Mouse (Mus musculus) olfactory bulb, adult 2 months (tissue): ENCODE results near the gene Trpm3.

Source experiments
- CTCF ChIP-seq: fragments of 200-500 bp; IDR thresholded peaks from 2 replicates; pipeline ENCODE4 v1.5.1; 2012; ENCODE audit warnings: low read depth, mild to moderate bottlenecking, low read length, moderate library complexity; ENCODE audit not compliant: insufficient read depth
- POLR2A ChIP-seq: fragments of 200-500 bp; IDR thresholded peaks from 2 replicates; pipeline ENCODE4 v1.6.1; 2012; ENCODE audit warnings: mild to moderate bottlenecking, low read depth, low read length, moderate library complexity; ENCODE audit not compliant: insufficient read depth

GRCm38 (mm10) chr19:22965470-22965869 is 826.6 kb downstream of the Trpm3 start:
- no peak for TF ChIP-seq CTCF
- no peak for TF ChIP-seq POLR2A
